Mouse (Mus musculus) limb, embryonic 12.5 days (tissue): ENCODE measurements around the gene Zhx3. TPM values are rescaled to one million over a fixed set of nuclear protein-coding genes. Genes with fewer than 3 reads are reported as not detected.

ENCODE experiments used
- polyA plus RNA-seq: library from polyadenylated mRNA; unstranded; fragments of >200 nt; fragmentation: Nextera tagmentation; extraction: Ambion mirVana; gene quantifications from 2 replicates; pipeline ENCODE4 v1.2.1, GENCODE M21; 2016

Gene Zhx3
- polyA plus RNA-seq, 1 experiment from 2014 or later, result 10.4 TPM

Other genes starting within 250 kb of the Zhx3 start
- gene Top1, start 227.1 kb downstream of the Zhx3 start, polyA plus RNA-seq, result 111 and 117 TPM in 2 replicates
- gene Plcg1, start 141.7 kb downstream of the Zhx3 start, polyA plus RNA-seq, result 106 and 111 TPM in 2 replicates
- 2.6 and 2.9 TPM in 2 replicates for gene Lpin3, start 7.7 kb upstream of the Zhx3 start, polyA plus RNA-seq
- gene Emilin3, start 39.3 kb upstream of the Zhx3 start, polyA plus RNA-seq, result 15.9 and 16.7 TPM in 2 replicates
- 43.5 and 50.1 TPM in 2 replicates for gene Chd6, start 236.1 kb upstream of the Zhx3 start, polyA plus RNA-seq